Mouse (Mus musculus) kidney, adult 11 months (tissue): ENCODE measurements at regions not wholly inside any gene's neighbourhood (a gene's known extent, or its start where the extent isn't known, plus 50 kb on each side); places are given as distances from the start of the nearest gene placed in this dataset.

Source experiments
- DNase-seq: peaks from one replicate; pipeline ENCODE4 v3.0.0; 2022

DNA sequence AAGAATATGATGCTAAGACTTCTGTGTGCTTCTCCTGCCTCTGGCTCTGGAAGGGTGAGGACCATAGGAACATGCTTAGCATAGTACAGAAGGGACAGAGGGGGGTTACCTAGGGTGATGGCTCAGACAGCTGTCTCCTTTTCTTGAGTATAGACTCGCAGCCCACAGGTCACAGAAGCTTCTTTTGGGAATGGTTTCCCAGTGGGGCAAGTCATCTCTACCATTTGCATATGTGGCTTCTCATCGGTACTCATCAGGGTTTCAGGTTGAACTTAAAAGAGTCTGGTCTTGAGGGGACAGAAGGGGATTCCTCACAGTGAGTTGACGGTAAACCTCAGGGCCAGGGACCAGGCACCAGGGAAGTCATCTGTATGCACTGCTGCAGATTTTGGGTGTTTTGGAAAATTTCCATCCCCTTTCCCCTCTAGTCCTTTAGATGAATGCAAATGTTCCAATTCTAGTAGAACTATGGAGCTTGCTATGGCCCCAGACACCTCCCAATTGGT is 223.4 kb upstream of the Id2 start:
- no peak for DNase-seq

DNA sequence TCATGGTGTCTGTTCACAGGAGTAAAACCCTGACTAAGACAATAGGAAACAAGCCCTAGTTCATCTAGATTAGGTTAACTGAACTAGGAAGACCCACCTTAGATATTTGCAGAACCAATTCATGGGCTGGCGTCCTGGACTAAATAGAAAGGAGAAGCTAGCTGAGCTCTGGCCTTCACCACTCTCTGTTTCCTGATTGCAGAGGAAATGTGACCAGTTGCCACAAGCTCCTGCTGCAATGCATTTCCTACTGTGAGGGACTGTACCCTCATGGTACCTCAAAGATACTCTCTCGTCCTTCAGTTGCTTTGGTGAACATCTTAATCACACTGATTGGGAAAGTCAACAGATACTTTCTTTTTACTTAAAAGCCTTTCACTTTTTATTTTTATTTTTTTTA is 222.9 kb upstream of the Id2 start:
- DNase-seq = no peak

DNA sequence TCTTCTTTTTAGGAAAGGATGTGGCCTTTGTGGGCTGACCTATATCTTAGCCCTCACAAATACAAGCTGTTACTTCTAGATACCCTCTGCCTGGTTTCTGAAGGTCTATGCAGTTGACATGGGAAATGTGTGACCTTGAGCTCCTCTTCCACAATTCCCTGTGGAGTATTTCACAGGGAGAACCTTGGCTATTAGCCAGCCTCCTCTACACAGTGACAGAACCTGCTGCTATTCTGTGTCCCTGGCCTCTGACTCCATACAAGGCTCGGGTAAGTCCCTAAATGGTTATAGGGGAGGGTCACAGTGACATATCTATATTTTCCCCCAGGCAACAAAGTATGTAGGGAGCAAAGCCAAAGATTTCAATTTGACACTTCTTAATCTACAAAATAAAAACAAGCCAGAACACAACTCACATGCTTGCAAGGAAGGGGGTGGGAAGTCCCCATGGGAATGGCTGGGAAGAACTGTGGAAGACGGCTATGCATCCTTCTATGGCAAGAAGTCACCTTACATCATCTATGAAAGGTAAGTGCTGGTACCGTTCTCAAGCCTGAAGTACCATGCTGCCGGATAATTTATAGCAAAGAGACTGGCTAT is 221.2 kb upstream of the Id2 start:
- DNase-seq = no peak

DNA sequence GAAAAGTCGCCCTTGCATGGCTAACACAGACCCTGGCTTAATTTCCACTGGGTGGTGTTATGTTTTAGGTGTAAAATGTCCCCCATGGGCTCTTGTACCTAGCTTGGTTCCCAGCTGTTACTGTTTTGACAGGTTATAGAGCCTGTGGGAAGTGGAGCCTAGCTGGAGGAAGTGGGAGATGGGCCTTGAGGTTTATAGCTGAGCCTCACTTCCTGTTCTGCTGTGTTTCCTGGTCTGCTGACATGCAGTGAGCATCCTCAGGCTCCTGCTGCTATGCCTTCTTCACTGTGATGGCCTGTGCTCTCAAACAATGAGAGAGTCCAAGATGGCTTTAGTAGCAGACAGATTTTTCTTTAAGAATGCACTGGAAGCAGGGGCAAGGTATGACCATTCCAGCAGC is 219.0 kb upstream of the Id2 start:
- DNase-seq = no peak

- no peak for DNase-seq
Measured at GRCm38 (mm10) chr12:25313212-25313611, 216.3 kb upstream of the Id2 start.

DNA sequence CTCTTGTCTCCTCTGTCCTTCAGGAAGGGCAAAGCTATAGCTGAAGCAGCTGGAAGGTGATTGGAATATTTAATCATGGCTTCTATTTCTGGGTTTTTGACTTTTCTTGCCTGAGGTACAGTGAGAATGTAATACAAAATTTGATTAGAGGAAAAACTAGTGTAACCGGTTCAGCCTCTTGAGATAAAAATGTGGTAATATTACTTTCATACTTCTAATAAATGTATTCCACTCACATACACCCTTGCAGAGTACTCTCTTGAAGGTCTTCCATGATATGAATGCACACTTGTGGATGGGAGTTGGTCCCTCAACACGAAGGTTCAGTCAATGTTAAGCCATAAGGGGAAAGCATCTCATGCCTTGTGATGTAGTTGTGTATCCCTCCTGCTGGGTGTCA is 215.4 kb upstream of the Id2 start:
- DNase-seq = no peak

GRCm38 (mm10) chr12:25311728-25312127 is 214.8 kb upstream of the Id2 start:
- DNase-seq = no peak

- peak; percentile 61 for DNase-seq
Measured at GRCm38 (mm10) chr12:25310293-25310946, 213.5 kb upstream of the Id2 start.

GRCm38 (mm10) chr12:25309234-25309633 is 212.3 kb upstream of the Id2 start:
- no peak for DNase-seq

- no peak for DNase-seq
Measured at GRCm38 (mm10) chr12:25305764-25306653, 209.1 kb upstream of the Id2 start.

GRCm38 (mm10) chr12:25304820-25305511 is 208.0 kb upstream of the Id2 start:
- DNase-seq = no peak

DNA sequence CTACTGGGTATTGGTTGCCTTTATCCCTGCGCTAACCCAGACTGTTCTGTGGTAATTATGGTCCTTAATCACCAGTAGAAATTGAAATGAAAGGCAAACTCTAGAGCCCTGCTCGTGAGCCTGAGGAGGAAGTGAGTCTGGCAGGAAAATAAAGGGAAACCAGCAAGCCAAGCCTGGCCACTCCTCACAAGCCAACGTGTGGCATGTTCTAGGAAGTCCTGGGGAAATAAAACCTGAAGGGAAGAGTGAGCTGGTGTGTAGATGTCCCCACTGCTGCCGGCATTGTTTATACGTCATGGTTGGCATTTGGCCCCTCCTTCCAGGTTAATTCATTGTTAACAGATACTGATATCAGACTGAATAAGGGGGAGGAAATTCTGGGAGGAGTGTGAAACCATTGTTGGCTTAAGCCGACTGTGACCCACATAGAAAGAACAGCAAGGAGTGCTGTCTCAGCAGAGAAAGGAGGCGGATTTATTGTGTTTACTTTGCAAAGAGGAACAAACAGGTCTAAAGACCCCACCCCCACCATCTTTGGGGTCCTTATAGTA is 206.6 kb upstream of the Id2 start:
- no peak for DNase-seq

- no peak for DNase-seq
Measured at GRCm38 (mm10) chr12:25300804-25301390, 204.0 kb upstream of the Id2 start.

GRCm38 (mm10) chr12:25299603-25300471 is 202.9 kb upstream of the Id2 start:
- no peak for DNase-seq

- DNase-seq = no peak
Measured at GRCm38 (mm10) chr12:25298766-25299165, 201.8 kb upstream of the Id2 start.

DNA sequence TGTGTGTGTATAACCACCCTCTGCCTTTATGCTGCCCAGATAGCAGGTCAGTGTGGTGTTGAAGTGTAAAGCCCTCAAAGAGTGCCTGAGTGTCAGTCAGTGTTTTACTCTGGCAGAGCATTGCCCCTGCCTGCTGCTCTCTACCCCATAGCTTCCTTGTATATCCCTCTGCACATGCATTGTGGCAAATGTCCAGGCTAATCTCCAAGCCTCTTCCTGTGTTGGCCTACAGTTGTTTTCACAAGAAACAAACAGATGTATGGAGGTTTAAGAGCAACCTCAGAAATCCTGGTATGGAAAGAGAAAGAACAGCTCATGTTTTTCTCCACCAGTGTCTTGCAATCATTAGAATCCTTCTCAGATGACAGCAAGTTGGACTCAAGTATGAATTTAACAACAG is 201.0 kb upstream of the Id2 start:
- no peak for DNase-seq

DNA sequence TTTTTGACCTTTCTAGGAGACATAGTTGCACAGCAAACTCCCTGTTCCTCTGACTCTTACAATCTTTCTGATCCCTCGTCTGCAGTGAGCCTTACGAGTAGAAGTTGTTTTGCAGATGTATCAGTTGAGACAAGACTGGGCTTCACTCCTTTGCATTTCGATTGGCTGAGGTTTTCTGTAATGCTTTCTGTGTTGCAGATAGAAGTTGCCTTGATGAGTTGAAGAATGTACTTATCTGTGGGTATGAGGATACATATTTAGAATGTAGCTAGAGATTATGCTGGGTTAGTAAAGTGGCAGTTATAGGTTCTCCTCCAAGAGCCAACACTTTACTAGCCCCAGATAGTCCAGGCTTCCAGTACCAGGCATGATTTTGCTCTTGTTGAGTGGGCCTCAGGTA is 199.7 kb upstream of the Id2 start:
- DNase-seq = no peak

GRCm38 (mm10) chr12:25294179-25295025 is 197.5 kb upstream of the Id2 start:
- no peak for DNase-seq

DNA sequence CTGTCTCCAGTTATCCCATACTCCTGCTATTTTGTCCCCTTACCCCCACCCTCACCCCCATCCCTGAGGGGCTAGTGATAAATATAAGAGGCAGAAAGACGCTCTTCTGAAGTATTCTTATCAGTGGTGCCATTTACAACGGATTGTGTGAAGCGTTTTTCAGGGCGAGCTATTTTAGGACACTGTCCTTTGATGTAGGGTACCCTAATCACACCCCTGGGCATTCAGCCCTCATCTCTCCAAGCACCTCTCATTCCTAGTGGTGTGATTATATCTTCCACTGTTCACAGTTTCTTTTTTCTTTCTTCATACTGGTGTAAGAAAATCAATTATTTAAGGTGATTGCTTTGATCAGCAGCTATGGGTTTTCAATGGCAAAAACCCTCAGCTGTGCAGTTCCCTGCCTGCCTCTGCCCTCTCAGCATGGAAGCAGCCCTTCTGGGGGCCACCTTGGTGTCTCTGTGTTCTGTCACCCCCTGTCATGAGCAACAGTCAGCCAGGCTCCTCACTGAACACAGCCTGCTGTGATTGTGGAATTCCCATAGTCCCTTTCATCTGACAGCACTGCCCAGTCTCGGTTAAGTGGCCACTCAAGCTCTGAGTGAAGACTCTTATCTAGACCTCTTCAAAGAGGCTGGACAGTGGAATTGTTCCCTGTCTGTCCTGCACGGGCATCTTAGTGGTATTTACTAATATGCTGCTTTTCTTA is 196.7 kb upstream of the Id2 start:
- DNase-seq = no peak

DNA sequence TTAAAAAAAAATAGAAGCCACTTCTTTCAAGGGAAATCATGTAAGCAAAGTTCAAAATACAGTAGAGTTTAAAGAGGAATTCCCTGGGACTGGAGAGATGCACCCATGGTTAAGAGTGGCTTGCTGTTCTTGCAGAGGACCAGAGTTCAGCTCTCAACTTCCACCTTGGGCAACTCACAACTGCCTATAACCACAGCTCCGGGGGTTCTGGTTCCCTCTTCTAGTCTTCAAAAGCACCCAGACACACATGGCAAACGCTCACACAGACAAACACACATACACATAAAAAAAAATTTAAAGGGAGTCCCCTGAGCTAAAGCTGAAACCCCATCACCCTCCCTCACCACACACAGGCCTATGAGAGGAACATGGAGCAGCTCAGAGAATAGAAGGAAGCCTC is 192.4 kb upstream of the Id2 start:
- no peak for DNase-seq
